Mouse (Mus musculus): Measurements from ENCODE around the gene Gabarap. TPM values are rescaled to one million over a fixed set of nuclear protein-coding genes. Genes with fewer than 3 reads are reported as not detected.

Gabarap gene
- total and polyA plus RNA-seq, 3 experiments, result 189 to 352 (median 213) TPM

- DNase-seq (ENCODE audit: extremely low read depth), result no peak
- H3K4me1 ChIP-seq (ENCODE audit: control insufficient read depth in 1 of 2, insufficient read depth in 2 of 2), result peaks cover 19 to 35% of the 10 kb centered on the region in 2 experiments
- TF ChIP-seq IRF4 (IDR thresholded peaks at IDR 0.05; ENCODE audit: low read depth, low read length) (no peak), MYC (IDR thresholded peaks at IDR 0.05; ENCODE audit: low read depth, low read length) (no peak), RCOR1 (conservative IDR thresholded peaks at IDR 0.05; ENCODE audit: low read depth, low read length) (no peak), ETS1 (conservative IDR thresholded peaks at IDR 0.05; ENCODE audit: low read depth, low read length) (no peak), UBTF (IDR thresholded peaks at IDR 0.05; ENCODE audit: low read depth, low read length) (no peak), CHD2 (IDR thresholded peaks at IDR 0.05; ENCODE audit: low read length) (no peak; the same call in 1 of the 2 replicates), BHLHE40 (IDR thresholded peaks at IDR 0.05; ENCODE audit: low read depth, low read length) (no peak), POLR2A (IDR thresholded peaks at IDR 0.05; ENCODE audit: low read depth, low read length) (no peak), CTCF (conservative IDR thresholded peaks at IDR 0.05 in 1 of 2, IDR thresholded peaks at IDR 0.05 in 1 of 2; ENCODE audit: low read depth in 2 of 2, low read length in 2 of 2) (no peak), ZNF384 (IDR thresholded peaks at IDR 0.05; ENCODE audit: low read depth, low read length) (no peak), MEF2A (IDR thresholded peaks at IDR 0.05; ENCODE audit: borderline replicate concordance, low read depth, low read length) (no peak), NRF1 (IDR thresholded peaks at IDR 0.05; ENCODE audit: low read depth, low read length) (no peak), NELFE (IDR thresholded peaks at IDR 0.05; ENCODE audit: low read depth, low read length) (no peak), E2F4 (IDR thresholded peaks at IDR 0.05; ENCODE audit: insufficient replicate concordance, low read depth, low read length) (no peak), USF2 (conservative IDR thresholded peaks at IDR 0.05; ENCODE audit: low read depth, low read length) (no peak)
- H3K9ac ChIP-seq (ENCODE audit: insufficient read depth, low read depth), result no peak overlapping the region
- H3K79me2 ChIP-seq (replicated peaks; ENCODE audit: control insufficient read depth, extremely low read depth, insufficient read depth, poor library complexity, severe bottlenecking), result no peaks in the 10 kb centered on the region
- dilution Hi-C loops (cut with MboI; ENCODE audit: extremely low pct_ligation_motif_present, extremely low pct_unique_long_range_greater_than_20kb, low sequenced_read_pairs), result no loop called here
- peaks cover 11 to 29% of the 10 kb centered on the region in 2 experiments for H3K36me3 ChIP-seq (replicated peaks in 1 of 2; ENCODE audit: control insufficient read depth in 1 of 2, insufficient read depth in 1 of 2, low read length in 1 of 2)
- H3K4me2 ChIP-seq (ENCODE audit: insufficient read depth, low read depth, poor library complexity, severe bottlenecking), result no peak overlapping the region
- peaks cover 24% of the 10 kb centered on the region for H3K9me3 ChIP-seq (replicated peaks; ENCODE audit: low read length)
- H3K27me3 ChIP-seq (replicated peaks), result no peaks in the 10 kb centered on the region
- in situ Hi-C loops (cut with MboI; ENCODE audit: low pct_ligation_motif_present, low pct_unique_long_range_greater_than_20kb, low sequenced_read_pairs), result no loop called here
- H3K27ac ChIP-seq (ENCODE audit: insufficient read depth, low read depth), result no peak overlapping the region
- no peak overlapping the region for H3K4me3 ChIP-seq (replicated peaks in 1 of 3; ENCODE audit: low read depth in 2 of 3, low read length in 2 of 3, poor library complexity in 1 of 3)
Observed at GRCm38 (mm10) chr11:69966006-69966859, 24.7 kb upstream of the Gabarap start.

- Histone ChIP-seq H3K4me1 (ENCODE audit: control insufficient read depth in 1 of 2, insufficient read depth in 2 of 2) (peaks cover 19 to 36% of the 10 kb centered on the region in 2 experiments), H3K79me2 (replicated peaks; ENCODE audit: control insufficient read depth, extremely low read depth, insufficient read depth, poor library complexity, severe bottlenecking) (no peaks in the 10 kb centered on the region), H3K27ac (ENCODE audit: insufficient read depth, low read depth) (no peak overlapping the region), H3K4me2 (ENCODE audit: insufficient read depth, low read depth, poor library complexity, severe bottlenecking) (no peak overlapping the region), H3K27me3 (replicated peaks) (no peaks in the 10 kb centered on the region), H3K9me3 (replicated peaks; ENCODE audit: low read length) (peaks cover 24% of the 10 kb centered on the region), H3K4me3 (replicated peaks in 1 of 3; ENCODE audit: low read depth in 2 of 3, low read length in 2 of 3, poor library complexity in 1 of 3) (no peak overlapping the region), H3K9ac (ENCODE audit: insufficient read depth, low read depth) (no peak overlapping the region), H3K36me3 (replicated peaks in 1 of 2; ENCODE audit: control insufficient read depth in 1 of 2, insufficient read depth in 1 of 2, low read length in 1 of 2) (peaks cover 14 to 35% of the 10 kb centered on the region in 2 experiments)
- TF ChIP-seq JUND (conservative IDR thresholded peaks at IDR 0.05; ENCODE audit: low read depth, low read length) (no peak), CHD1 (IDR thresholded peaks at IDR 0.05; ENCODE audit: low read depth, low read length) (no peak), NELFE (IDR thresholded peaks at IDR 0.05; ENCODE audit: low read depth, low read length) (no peak), RAD21 (IDR thresholded peaks at IDR 0.05; ENCODE audit: low read depth, low read length) (no peak), EP300 (IDR thresholded peaks at IDR 0.05; ENCODE audit: low read length) (no peak), MXI1 (IDR thresholded peaks at IDR 0.05; ENCODE audit: low read depth, low read length) (no peak), MEF2A (IDR thresholded peaks at IDR 0.05; ENCODE audit: borderline replicate concordance, low read depth, low read length) (no peak), UBTF (IDR thresholded peaks at IDR 0.05; ENCODE audit: low read depth, low read length) (no peak), KAT2A (IDR thresholded peaks at IDR 0.05; ENCODE audit: insufficient replicate concordance, low read length) (no peak), CHD2 (IDR thresholded peaks at IDR 0.05; ENCODE audit: low read length) (0 out of 2 replicates have a peak, but pooled peaks have one; percentile 12), POLR2AphosphoS2 (IDR thresholded peaks at IDR 0.05; ENCODE audit: low read depth, low read length) (peak; percentile 73), USF1 (IDR thresholded peaks at IDR 0.05; ENCODE audit: low read depth, low read length) (no peak), SIN3A (IDR thresholded peaks at IDR 0.05; ENCODE audit: low read length) (no peak)
- dilution Hi-C loops (cut with MboI; ENCODE audit: extremely low pct_ligation_motif_present, extremely low pct_unique_long_range_greater_than_20kb, low sequenced_read_pairs) (no loop called here), in situ Hi-C loops (cut with MboI; ENCODE audit: low pct_ligation_motif_present, low pct_unique_long_range_greater_than_20kb, low sequenced_read_pairs) (no loop called here)
- DNase-seq (ENCODE audit: extremely low read depth), result no peak
Observed at GRCm38 (mm10) chr11:69966860-69967517, 24.0 kb upstream of the Gabarap start.
